Mouse (Mus musculus): ENCODE measurements at regions not wholly inside any gene's neighbourhood (a gene's known extent, or its start where the extent isn't known, plus 50 kb on each side); places are given as distances from the start of the nearest gene placed in this dataset.

DNA sequence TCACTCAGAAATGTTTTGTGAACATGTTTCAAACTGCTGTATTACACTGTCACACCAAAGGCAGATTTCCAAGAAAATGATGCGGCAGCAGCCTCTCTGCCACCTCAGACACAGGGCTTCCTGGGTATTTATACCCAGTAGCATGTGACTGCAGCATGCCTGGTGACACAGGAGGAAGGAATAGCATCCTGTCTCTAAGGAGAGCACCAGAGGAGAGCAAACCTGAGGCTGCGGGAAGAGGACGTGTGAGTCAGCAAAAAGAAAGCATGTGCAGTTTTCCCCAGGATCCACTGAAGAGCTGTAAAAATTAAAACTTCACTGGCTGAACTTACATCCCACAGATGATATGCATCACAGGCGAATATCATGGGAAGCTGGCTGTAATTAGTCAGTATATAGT is 83.2 kb upstream of the Fbxl4 start:
- DNase-seq (ENCODE audit: low spot score) = no peak
- no peak overlapping the region for H3K27ac ChIP-seq
- no peaks in the 10 kb centered on the region for H3K27me3 ChIP-seq (ENCODE audit: low read depth, poor library complexity, severe bottlenecking)
- WGBS = 86% methylated on average over 4 of the region's 4 CpGs
- no peak overlapping the region for H3K4me3 ChIP-seq
- H3K4me1 ChIP-seq = no peaks in the 10 kb centered on the region
- H3K9me3 ChIP-seq (replicated peaks) = no peaks in the 10 kb centered on the region
- no peaks in the 10 kb centered on the region for H3K36me3 ChIP-seq

DNA sequence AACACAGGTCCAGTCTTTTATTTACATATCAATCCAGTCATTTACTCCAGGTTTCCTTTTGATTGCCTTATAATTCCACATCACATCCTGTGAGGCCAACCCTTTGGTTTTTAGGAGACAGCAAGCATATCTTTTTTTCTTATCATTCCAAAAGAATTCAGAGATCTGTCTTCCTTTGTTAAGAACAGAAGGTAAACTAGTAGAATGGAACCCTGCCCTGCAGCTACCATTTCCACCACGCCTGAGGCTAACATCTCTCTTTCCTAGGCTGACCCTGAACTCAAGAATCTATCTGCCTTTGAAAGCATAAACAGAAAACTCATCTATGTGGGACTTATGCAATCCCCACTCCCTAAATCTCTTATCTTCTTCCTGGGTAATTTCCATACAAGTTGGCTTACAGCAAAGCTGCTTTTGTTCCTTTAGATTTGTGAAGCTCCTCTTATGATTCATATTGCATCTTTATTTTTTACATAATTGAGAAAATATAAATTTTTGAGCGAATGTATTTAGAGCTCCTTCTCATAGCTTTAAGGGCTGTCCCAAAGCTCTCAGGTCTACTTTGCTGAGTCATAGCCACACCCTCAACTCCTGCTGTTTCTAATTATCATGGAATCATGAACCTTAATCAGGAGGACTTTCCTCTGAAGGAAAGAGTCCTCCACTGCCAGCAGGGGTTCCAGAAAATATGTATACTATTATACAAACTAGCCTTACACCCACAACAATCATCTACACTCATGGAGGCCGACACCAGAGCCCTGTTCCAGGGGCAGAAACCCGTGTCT is 74.6 kb upstream of the Fbxl4 start:
- DNase-seq (ENCODE audit: low spot score) = no peak
- no peaks in the 10 kb centered on the region for H3K27me3 ChIP-seq (ENCODE audit: low read depth, poor library complexity, severe bottlenecking)
- no peaks in the 10 kb centered on the region for H3K36me3 ChIP-seq
- no peaks in the 10 kb centered on the region for H3K4me1 ChIP-seq
- WGBS = 77% methylated on average over 4 of the region's 4 CpGs
- no peak overlapping the region for H3K4me3 ChIP-seq
- H3K27ac ChIP-seq = no peak overlapping the region
- H3K9me3 ChIP-seq (replicated peaks) = no peaks in the 10 kb centered on the region

DNA sequence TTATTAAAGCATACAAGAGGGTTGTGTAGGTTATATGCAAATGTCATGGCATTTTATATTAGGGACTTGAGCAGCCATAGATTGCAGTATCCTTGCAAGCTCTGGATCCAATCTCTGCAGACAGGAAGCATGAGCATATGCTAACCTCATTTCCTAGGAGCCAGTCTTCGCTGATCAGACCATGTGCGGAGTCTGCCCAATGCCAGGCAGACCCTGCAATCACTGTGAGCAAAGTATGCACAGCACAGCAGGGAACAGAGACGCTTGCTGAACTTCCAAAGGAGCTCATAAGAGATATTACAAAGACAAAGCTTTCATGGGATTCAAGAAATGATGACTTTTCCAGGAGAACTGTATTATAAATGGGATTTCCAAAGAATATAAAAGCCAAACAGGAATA is 65.2 kb upstream of the Fbxl4 start:
- H3K9me3 ChIP-seq (replicated peaks) = no peaks in the 10 kb centered on the region
- no peak overlapping the region for H3K4me3 ChIP-seq
- WGBS = 68% methylated on average over 3 of the region's 3 CpGs
- H3K4me1 ChIP-seq = no peaks in the 10 kb centered on the region
- no peaks in the 10 kb centered on the region for H3K27me3 ChIP-seq (ENCODE audit: low read depth, poor library complexity, severe bottlenecking)
- no peaks in the 10 kb centered on the region for H3K36me3 ChIP-seq
- no peak for DNase-seq (ENCODE audit: low spot score)
- H3K27ac ChIP-seq = no peak overlapping the region

DNA sequence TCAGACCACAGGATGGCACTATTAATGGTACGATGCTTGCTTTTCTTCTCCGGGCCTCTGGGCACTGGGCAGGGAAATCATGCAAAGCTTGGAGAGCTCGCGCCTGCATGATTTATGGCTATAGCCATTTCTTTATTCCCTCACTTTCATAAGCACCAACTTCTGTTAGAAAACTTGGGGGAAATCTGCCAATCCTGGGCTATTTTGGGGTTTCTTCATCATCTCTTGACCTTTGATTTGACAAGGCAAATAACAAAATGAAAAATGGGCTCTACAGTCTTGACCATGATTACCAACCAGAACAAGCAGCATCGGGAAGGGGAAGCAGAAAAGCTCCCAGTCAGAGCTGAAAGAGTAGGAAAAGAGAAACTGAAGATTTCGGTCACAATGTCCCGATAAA is 57.1 kb upstream of the Fbxl4 start:
- no peak for DNase-seq (ENCODE audit: low spot score)
- Histone ChIP-seq H3K4me3 (no peak overlapping the region), H3K9me3 (replicated peaks) (no peaks in the 10 kb centered on the region), H3K27ac (no peak overlapping the region), H3K4me1 (no peaks in the 10 kb centered on the region), H3K36me3 (no peaks in the 10 kb centered on the region), H3K27me3 (ENCODE audit: low read depth, poor library complexity, severe bottlenecking) (no peaks in the 10 kb centered on the region)
- WGBS = 96% methylated on average over 7 of the region's 7 CpGs

DNA sequence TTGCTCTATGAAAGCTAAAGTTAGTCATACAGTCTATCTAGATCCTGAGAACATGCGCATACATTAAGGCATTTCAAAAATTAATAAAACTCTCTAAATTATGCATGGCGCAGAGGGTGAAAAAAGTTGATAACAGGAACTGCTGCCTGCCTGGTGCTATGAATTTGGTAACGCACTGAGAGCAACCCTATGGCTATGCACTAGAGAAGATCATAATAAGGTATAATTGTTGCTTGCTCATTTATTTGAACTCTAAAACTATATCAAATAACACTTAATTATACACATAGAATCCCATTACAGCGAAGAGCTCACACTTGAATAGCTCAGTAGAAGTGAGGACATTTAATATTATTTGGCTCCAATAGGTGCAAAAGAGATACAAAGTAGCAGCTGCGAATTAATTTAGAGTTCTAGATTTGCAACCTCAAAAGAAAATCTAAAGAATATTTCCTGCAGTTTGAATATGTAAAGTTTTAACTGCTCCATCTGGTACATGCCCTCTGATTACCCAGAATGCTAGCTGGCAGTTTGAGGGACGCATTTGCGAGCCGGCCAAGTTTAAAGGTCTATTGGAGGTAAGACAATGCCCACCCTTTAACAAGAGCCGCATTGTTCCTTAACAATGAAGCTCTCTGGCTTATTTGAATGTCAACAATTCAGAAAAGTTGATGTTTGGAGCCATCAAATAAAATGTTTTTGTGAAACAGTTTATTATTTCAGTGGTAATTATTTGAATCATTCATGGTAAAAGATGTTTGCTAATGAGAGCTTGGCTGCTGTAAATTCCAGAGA is 56.0 kb upstream of the Fbxl4 start:
- H3K36me3 ChIP-seq = no peaks in the 10 kb centered on the region
- H3K27me3 ChIP-seq (ENCODE audit: low read depth, poor library complexity, severe bottlenecking) = no peaks in the 10 kb centered on the region
- no peak overlapping the region for H3K4me3 ChIP-seq
- no peak for DNase-seq (ENCODE audit: low spot score)
- 90% methylated on average over 9 of the region's 9 CpGs for WGBS
- no peak overlapping the region for H3K27ac ChIP-seq
- H3K4me1 ChIP-seq = no peaks in the 10 kb centered on the region
- no peaks in the 10 kb centered on the region for H3K9me3 ChIP-seq (replicated peaks)

DNA sequence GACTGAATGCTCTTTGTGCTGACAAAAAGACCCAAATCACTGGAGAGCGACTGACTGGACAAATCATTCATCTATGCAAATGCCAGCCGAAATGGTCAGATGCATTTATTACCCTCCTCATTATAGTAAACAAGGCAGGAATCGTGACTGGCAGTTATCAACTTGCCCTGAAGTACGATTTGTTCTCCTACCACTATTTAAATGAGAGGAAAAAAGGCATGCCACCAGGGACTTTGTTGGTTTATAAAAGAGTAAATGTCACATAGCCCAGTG is 55.5 kb upstream of the Fbxl4 start:
- H3K27ac ChIP-seq = no peak overlapping the region
- no peak overlapping the region for H3K4me3 ChIP-seq
- H3K36me3 ChIP-seq = no peaks in the 10 kb centered on the region
- H3K27me3 ChIP-seq (ENCODE audit: low read depth, poor library complexity, severe bottlenecking) = no peaks in the 10 kb centered on the region
- 74% methylated on average over 4 of the region's 4 CpGs for WGBS
- no peaks in the 10 kb centered on the region for H3K4me1 ChIP-seq
- no peaks in the 10 kb centered on the region for H3K9me3 ChIP-seq (replicated peaks)
- DNase-seq (ENCODE audit: low spot score) = no peak

DNA sequence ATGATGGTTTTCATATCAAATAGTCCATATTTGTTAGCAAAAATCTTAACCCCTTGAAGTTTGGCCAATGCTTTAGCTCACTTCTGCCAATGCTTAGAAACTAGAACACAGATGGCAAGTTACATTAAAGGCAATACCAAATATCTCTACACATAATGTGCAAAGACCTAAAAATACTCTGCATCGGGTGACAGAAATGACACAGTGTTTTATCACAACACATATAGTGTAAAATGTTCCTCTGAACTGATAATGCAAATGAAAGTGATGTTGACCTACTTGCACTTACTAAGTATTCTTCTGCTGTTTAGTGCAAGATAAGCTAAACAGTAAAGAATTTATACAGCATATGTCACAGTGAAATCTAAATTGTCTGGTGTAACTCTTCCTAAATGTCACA is 55.1 kb upstream of the Fbxl4 start:
- 91% methylated on average over 1 of the region's 1 CpGs for WGBS
- no peak for DNase-seq (ENCODE audit: low spot score)
- no peaks in the 10 kb centered on the region for H3K9me3 ChIP-seq (replicated peaks)
- no peaks in the 10 kb centered on the region for H3K27me3 ChIP-seq (ENCODE audit: low read depth, poor library complexity, severe bottlenecking)
- no peaks in the 10 kb centered on the region for H3K4me1 ChIP-seq
- no peak overlapping the region for H3K4me3 ChIP-seq
- no peaks in the 10 kb centered on the region for H3K36me3 ChIP-seq
- no peak overlapping the region for H3K27ac ChIP-seq

All from limb, embryonic 10.5 days (tissue).